ENCODE assay signal across 31 mouse cellular contexts in the genomic region with DNA sequence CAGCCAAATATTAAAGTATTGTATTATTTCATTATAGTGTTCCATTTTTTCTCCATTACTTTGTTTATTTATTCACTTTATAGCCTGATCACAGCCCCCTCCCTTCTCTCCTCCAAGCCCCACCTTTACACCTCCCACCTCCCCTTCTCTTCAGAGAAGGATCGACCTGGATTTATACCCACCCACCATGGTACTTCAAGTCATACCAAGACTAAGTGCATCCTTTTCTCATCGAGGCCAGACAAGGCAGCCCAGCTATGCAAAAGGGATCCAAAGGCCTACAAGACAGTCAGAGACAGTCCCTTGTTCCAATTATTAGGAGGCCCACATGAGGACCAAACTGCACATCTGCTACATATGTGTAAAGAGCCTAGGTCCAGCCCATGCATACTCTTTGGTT.
"Had no signal": no experiment of that assay in that cellular context is flagged by ENCODE, and none has a peak within 500 bp of the region (broad histone marks: within the 10 kb centered on the region; RNA-seq: fewer than 3 reads in every experiment).

No protein-coding gene starts in this region.

- H3K27ac ChIP-seq: limb, embryonic 12.5 days; limb, embryonic 13.5 days; limb, embryonic 15.5 days; liver, embryonic 12.5 days; liver, embryonic 13.5 days; liver, embryonic 14.5 days; liver, embryonic 15.5 days; lung, embryonic 15.5 days; macrophage; midbrain, embryonic 10.5 days; midbrain, embryonic 12.5 days; midbrain, embryonic 13.5 days; midbrain, embryonic 15.5 days; neural tube, embryonic 12.5 days; neural tube, embryonic 13.5 days had no signal

- ATAC-seq: liver, embryonic 12.5 days; liver, postnatal 0 days; lung, postnatal 0 days; midbrain, embryonic 13.5 days; midbrain, embryonic 15.5 days; midbrain, embryonic 16.5 days had no signal

- H3K4me2 ChIP-seq: limb, embryonic 12.5 days; limb, embryonic 13.5 days; limb, embryonic 15.5 days; liver, embryonic 11.5 days; liver, embryonic 12.5 days; liver, embryonic 13.5 days; liver, embryonic 15.5 days; lung, embryonic 14.5 days; lung, embryonic 15.5 days; midbrain, embryonic 12.5 days; midbrain, embryonic 13.5 days; midbrain, embryonic 15.5 days; neural tube, embryonic 12.5 days; neural tube, embryonic 13.5 days had no signal

- H3K4me1 ChIP-seq: liver, embryonic 12.5 days; liver, embryonic 15.5 days; lung, embryonic 15.5 days; megakaryocyte, embryonic 14.5 days had no signal

- DNase-seq: left cerebral cortex, postnatal 4 days; liver; liver, embryonic 13.5 days; liver, postnatal 0 days; lung, adult 18-20 months; lung, adult 2 months; lung, embryonic 14.5 days; lung, postnatal 10 days; lung, postnatal 14 days; lung, postnatal 36 days; lung, postnatal 4 days; midbrain, embryonic 14.5 days had no signal

- H3K36me3 ChIP-seq: limb, embryonic 12.5 days; limb, embryonic 13.5 days; limb, embryonic 15.5 days; liver, embryonic 12.5 days; liver, embryonic 13.5 days; liver, embryonic 15.5 days; lung, embryonic 15.5 days; midbrain, embryonic 10.5 days; midbrain, embryonic 12.5 days; midbrain, embryonic 13.5 days; midbrain, embryonic 15.5 days; neural tube, embryonic 12.5 days; neural tube, embryonic 13.5 days had no signal

- H3K27me3 ChIP-seq: limb, embryonic 12.5 days; limb, embryonic 13.5 days; limb, embryonic 15.5 days; liver, embryonic 12.5 days; liver, embryonic 13.5 days; liver, embryonic 15.5 days; lung, embryonic 15.5 days; megakaryocyte, embryonic 14.5 days; midbrain, embryonic 12.5 days; midbrain, embryonic 13.5 days; midbrain, embryonic 15.5 days; neural tube, embryonic 12.5 days; neural tube, embryonic 13.5 days had no signal

- H3K9me3 ChIP-seq: limb, embryonic 12.5 days; limb, embryonic 13.5 days; limb, embryonic 15.5 days; liver, embryonic 12.5 days; liver, embryonic 13.5 days; liver, embryonic 15.5 days; lung, embryonic 15.5 days; midbrain, embryonic 10.5 days; midbrain, embryonic 12.5 days; midbrain, embryonic 13.5 days; midbrain, embryonic 15.5 days; neural tube, embryonic 12.5 days; neural tube, embryonic 13.5 days had no signal

- H3K9ac ChIP-seq: limb, embryonic 12.5 days; limb, embryonic 13.5 days; limb, embryonic 15.5 days; liver, embryonic 12.5 days; liver, embryonic 13.5 days; liver, embryonic 14.5 days; liver, embryonic 15.5 days; liver, postnatal 0 days; lung, embryonic 14.5 days; lung, embryonic 15.5 days; midbrain, embryonic 12.5 days; midbrain, embryonic 13.5 days; midbrain, embryonic 15.5 days; neural tube, embryonic 12.5 days; neural tube, embryonic 13.5 days had no signal

- H3K4me3 ChIP-seq: limb, embryonic 12.5 days; limb, embryonic 13.5 days; limb, embryonic 15.5 days; liver, embryonic 12.5 days; liver, embryonic 13.5 days; liver, embryonic 15.5 days; lung, embryonic 15.5 days; megakaryocyte, embryonic 14.5 days; midbrain, embryonic 10.5 days; midbrain, embryonic 12.5 days; midbrain, embryonic 13.5 days; midbrain, embryonic 15.5 days; myocyte; neural tube, embryonic 12.5 days; neural tube, embryonic 13.5 days had no signal
